Mouse (Mus musculus): ENCODE measurements around the gene Rbl2.

Gene Rbl2

DNA sequence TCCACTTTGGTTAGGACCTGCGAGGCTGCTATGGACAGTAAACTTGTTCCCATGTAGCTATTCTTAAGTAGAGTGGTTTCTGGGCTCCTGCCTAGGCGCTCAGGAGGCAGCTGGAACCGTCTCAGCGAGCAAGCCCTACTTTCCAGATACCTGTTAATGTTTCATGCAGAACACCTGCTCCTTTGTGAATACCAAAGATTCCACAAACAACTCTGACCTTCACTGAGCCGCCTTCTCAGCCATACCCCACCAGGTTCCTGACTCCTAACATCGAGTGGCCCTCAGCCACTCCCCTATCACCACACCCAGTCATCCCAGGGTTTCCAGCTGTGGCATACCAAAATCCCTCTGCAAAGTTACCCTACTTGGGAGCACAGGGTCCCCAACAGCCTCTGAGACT is 100.3 kb downstream of the Rbl2 start:
- DNase-seq (ENCODE audit: low spot score) = no peak

DNA sequence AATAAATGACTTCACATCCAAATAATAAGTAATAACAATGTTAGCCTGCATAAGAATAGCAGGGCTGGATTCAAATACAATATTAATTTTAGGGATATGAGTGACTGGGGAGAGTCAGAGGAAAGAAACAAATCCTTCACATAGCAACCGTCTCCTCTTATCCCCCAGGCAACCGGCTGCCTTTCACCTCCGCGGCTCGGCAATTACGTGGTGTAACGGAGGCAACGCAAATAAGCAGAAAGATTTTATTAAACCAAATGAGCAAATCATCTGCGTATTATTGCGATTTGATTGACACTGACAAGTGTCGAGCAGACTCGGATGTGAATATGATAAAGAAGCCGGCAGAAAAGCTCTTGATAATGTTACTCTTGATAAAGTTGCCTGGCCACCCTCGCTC is 101.1 kb downstream of the Rbl2 start:
- peak; percentile 35 for DNase-seq (ENCODE audit: low spot score)

DNA sequence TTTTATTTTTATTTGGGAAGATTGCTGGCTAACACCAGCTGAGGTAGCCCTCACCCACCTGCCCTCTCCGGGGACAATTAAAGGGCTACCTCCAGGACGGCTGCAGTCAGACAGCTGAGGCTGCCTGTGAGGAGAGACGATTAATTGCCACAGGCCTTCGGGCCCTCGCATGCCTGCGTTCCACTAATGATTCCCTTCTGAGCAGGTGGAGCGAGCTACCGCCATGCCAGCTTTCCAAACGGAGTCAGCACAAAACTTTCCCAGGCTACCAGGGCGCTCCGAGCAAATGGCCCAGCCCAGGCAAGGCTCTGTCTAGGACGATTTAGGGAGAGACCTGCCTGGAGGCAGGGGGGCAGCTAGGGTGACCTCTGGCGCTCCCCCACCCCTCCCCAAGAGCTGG is 101.7 kb downstream of the Rbl2 start:
- peak; percentile 60 for DNase-seq (ENCODE audit: low spot score)

Measured in retina, embryonic 14.5 days (tissue).